Mouse (Mus musculus): ENCODE measurements around the gene Olfr1154. TPM values are rescaled to one million over a fixed set of nuclear protein-coding genes. Genes with fewer than 3 reads are reported as not detected.

The Olfr1154 gene
- not detected for polyA plus RNA-seq (2012; fragmentation: generic; extraction: Trizol)
- long read RNA-seq, experiment 1: 0 reads
- long read RNA-seq, experiment 2: 0 reads

DNA sequence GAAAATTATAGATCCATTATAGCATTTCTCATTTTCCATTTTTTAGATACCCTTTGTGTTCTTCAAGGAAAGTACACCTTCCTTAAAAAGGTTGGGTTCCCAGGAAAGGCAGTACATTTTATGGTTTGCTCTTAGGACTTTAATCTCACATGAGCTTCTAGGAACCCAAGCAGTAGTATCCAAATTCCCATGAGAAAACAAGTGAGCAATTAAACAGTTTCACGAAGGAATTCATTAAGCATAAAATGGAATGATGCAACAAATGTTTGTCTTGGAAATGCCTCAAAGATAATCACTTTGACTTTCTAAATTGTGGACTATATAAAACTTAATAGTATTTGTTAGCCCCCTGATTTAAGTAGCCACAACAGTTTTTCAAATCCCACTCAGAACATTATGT is at the start of gene Olfr1154:
Olfr1154 (minus strand) TSS at position 101 of the 400 bp plus-strand sequence.
- H3K36me3 ChIP-seq (ENCODE audit: control insufficient read depth, insufficient read depth): no peaks in the 10 kb centered on the region
- no peak for TF ChIP-seq MAX (IDR thresholded peaks at IDR 0.05)
- TF ChIP-seq USF1 (IDR thresholded peaks at IDR 0.05; ENCODE audit: low read depth): no peak
- TF ChIP-seq CTCF (IDR thresholded peaks at IDR 0.05; ENCODE audit: control insufficient read depth, insufficient read depth, insufficient read length): no peak
- TF ChIP-seq MYOD1 (IDR thresholded peaks at IDR 0.05; ENCODE audit: control insufficient read depth, insufficient read length, low read depth): no peak
- TF ChIP-seq CEBPB (IDR thresholded peaks at IDR 0.05; ENCODE audit: low read depth): no peak
- TF ChIP-seq FOSL1 (IDR thresholded peaks at IDR 0.05; ENCODE audit: insufficient read depth, low read length, poor library complexity, severe bottlenecking): no peak
- TF ChIP-seq MYOG (IDR thresholded peaks at IDR 0.05; ENCODE audit: control insufficient read depth, extremely low read depth, insufficient read length): no peak
- no peak within 1 kb of the TSS for H3ac ChIP-seq (ENCODE audit: control insufficient read depth, insufficient read length, low read depth)
- no peaks in the 10 kb centered on the region for H3K79me2 ChIP-seq (ENCODE audit: control insufficient read depth, insufficient read depth)
- no peak within 1 kb of the TSS for H3K4me3 ChIP-seq (ENCODE audit: insufficient read depth, poor library complexity, severe bottlenecking)
- no peaks in the 10 kb centered on the region for H3K79me3 ChIP-seq (ENCODE audit: low read depth)
- H3K27me3 ChIP-seq (ENCODE audit: control insufficient read depth, insufficient read depth, insufficient read length): no peaks in the 10 kb centered on the region

DNA sequence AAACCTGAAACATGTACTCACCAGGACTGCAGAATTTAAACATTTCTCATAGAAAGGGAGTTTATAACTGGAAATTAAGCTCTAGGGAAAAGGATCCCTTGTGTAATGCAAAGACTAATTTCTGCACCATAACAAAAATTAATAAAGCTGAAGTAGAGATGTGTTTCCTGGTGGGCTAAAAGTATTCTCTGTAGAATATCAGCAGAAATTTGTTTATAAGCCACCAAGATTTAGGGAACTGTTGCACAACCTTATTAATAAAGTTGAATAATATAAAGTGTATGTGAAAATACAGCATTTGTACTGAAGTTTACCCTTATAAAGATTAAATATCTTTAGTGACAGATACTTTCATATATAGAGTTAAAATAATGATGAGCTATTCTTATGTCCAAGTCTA is 48.0 kb upstream of the Olfr1154 start, which contains the start of gene Olfr1156:
Olfr1156 (minus strand) TSS at position 101 of the 400 bp plus-strand sequence.
- Histone ChIP-seq H3ac (ENCODE audit: control insufficient read depth, insufficient read length, low read depth) (no peak within 1 kb of the TSS), H3K79me3 (ENCODE audit: low read depth) (no peaks in the 10 kb centered on the region), H3K27me3 (ENCODE audit: control insufficient read depth, insufficient read depth, insufficient read length) (no peaks in the 10 kb centered on the region), H3K36me3 (ENCODE audit: control insufficient read depth, insufficient read depth) (no peaks in the 10 kb centered on the region), H3K4me3 (ENCODE audit: insufficient read depth, poor library complexity, severe bottlenecking) (no peak within 1 kb of the TSS), H3K79me2 (ENCODE audit: control insufficient read depth, insufficient read depth) (no peaks in the 10 kb centered on the region)
- no peak for TF ChIP-seq MYOG (IDR thresholded peaks at IDR 0.05; ENCODE audit: control insufficient read depth, extremely low read depth, insufficient read length)
- no peak for TF ChIP-seq CTCF (IDR thresholded peaks at IDR 0.05; ENCODE audit: control insufficient read depth, insufficient read depth, insufficient read length)
- no peak for TF ChIP-seq MAX (IDR thresholded peaks at IDR 0.05)
- TF ChIP-seq USF1 (IDR thresholded peaks at IDR 0.05; ENCODE audit: low read depth): no peak
- TF ChIP-seq FOSL1 (IDR thresholded peaks at IDR 0.05; ENCODE audit: insufficient read depth, low read length, poor library complexity, severe bottlenecking): no peak
- TF ChIP-seq MYOD1 (IDR thresholded peaks at IDR 0.05; ENCODE audit: control insufficient read depth, insufficient read length, low read depth): no peak
- no peak for TF ChIP-seq CEBPB (IDR thresholded peaks at IDR 0.05; ENCODE audit: low read depth)

DNA sequence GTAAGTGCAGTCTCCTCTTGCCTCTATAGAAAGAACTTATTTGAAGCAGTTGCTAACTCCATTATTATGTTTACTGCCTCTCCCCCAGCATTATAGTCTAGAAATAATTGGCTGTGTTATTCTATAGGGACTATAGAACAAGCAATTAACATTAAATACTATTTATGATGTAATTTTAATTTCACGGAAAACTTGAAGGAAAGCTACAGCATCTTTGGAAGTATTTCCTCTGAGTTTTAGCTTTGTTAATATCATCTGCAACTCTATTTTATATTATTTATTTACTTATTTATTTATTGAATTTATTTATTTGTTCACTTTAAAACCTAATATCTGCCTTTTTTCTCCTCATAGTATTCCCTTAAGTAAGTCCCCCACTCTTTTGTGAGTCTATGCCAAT is 40.1 kb upstream of the Olfr1154 start, which contains the start of gene Olfr1155:
Olfr1155 (minus strand) TSS at position 101 of the 400 bp plus-strand sequence.
- Histone ChIP-seq H3K36me3 (ENCODE audit: control insufficient read depth, insufficient read depth) (no peaks in the 10 kb centered on the region), H3K79me3 (ENCODE audit: low read depth) (no peaks in the 10 kb centered on the region), H3K79me2 (ENCODE audit: control insufficient read depth, insufficient read depth) (no peaks in the 10 kb centered on the region), H3K27me3 (ENCODE audit: control insufficient read depth, insufficient read depth, insufficient read length) (no peaks in the 10 kb centered on the region), H3ac (ENCODE audit: control insufficient read depth, insufficient read length, low read depth) (no peak within 1 kb of the TSS), H3K4me3 (ENCODE audit: insufficient read depth, poor library complexity, severe bottlenecking) (no peak within 1 kb of the TSS)
- no peak for TF ChIP-seq CEBPB (IDR thresholded peaks at IDR 0.05; ENCODE audit: low read depth)
- no peak for TF ChIP-seq MYOD1 (IDR thresholded peaks at IDR 0.05; ENCODE audit: control insufficient read depth, insufficient read length, low read depth)
- TF ChIP-seq CTCF (IDR thresholded peaks at IDR 0.05; ENCODE audit: control insufficient read depth, insufficient read depth, insufficient read length): no peak
- no peak for TF ChIP-seq USF1 (IDR thresholded peaks at IDR 0.05; ENCODE audit: low read depth)
- TF ChIP-seq MAX (IDR thresholded peaks at IDR 0.05): no peak
- TF ChIP-seq MYOG (IDR thresholded peaks at IDR 0.05; ENCODE audit: control insufficient read depth, extremely low read depth, insufficient read length): no peak
- TF ChIP-seq FOSL1 (IDR thresholded peaks at IDR 0.05; ENCODE audit: insufficient read depth, low read length, poor library complexity, severe bottlenecking): no peak

DNA sequence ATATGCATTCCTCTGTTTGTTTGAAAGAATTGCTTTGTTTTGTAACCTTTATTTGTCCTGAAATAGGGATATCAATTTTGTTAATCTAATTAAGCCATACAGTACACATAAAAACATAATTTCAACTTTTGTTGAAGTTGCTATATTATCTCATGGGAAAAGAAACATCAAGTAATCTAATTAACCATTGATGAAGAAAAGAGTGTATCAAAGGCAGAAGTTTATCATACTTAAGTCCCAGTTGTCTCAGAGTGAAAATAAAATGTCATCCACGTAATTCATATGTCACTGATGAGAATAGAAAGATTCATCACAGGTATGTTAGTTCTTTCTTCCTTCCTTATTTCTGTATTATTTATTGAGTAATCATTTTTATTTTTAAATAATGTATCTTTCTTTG is 10.3 kb downstream of the Olfr1154 start, which contains the start of gene Olfr1153:
Olfr1153 (plus strand) TSS at position 301 of the 400 bp plus-strand sequence.
- Histone ChIP-seq H3K79me2 (ENCODE audit: control insufficient read depth, insufficient read depth) (no peaks in the 10 kb centered on the region), H3K79me3 (ENCODE audit: low read depth) (no peaks in the 10 kb centered on the region), H3K27me3 (ENCODE audit: control insufficient read depth, insufficient read depth, insufficient read length) (no peaks in the 10 kb centered on the region), H3K36me3 (ENCODE audit: control insufficient read depth, insufficient read depth) (no peaks in the 10 kb centered on the region), H3K4me3 (ENCODE audit: insufficient read depth, poor library complexity, severe bottlenecking) (no peak within 1 kb of the TSS), H3ac (ENCODE audit: control insufficient read depth, insufficient read length, low read depth) (no peak within 1 kb of the TSS)
- TF ChIP-seq CEBPB (IDR thresholded peaks at IDR 0.05; ENCODE audit: low read depth) (no peak), MYOD1 (IDR thresholded peaks at IDR 0.05; ENCODE audit: control insufficient read depth, insufficient read length, low read depth) (no peak), CTCF (IDR thresholded peaks at IDR 0.05; ENCODE audit: control insufficient read depth, insufficient read depth, insufficient read length) (no peak), MYOG (IDR thresholded peaks at IDR 0.05; ENCODE audit: control insufficient read depth, extremely low read depth, insufficient read length) (no peak), USF1 (IDR thresholded peaks at IDR 0.05; ENCODE audit: low read depth) (no peak), MAX (IDR thresholded peaks at IDR 0.05) (no peak), FOSL1 (IDR thresholded peaks at IDR 0.05; ENCODE audit: insufficient read depth, low read length, poor library complexity, severe bottlenecking) (no peak)

DNA sequence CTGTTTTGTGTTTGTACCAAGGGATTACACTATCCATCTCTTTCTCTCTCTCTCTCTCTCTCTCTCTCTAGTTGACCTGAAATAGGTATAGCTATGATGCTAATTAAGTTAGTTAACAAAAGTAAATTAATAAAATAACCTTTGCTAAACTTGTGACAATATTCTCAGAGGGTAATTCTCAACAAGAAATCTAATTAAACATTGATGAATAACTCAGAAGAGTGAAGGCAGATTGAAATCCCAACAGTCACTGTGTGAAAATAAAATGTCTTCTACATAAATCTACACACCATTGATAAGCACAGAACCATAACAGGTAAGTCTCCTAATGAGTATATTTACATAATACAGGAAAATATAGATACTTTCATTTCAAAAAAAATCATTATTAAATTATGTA is 38.8 kb downstream of the Olfr1154 start, which contains the start of gene Olfr1152:
Olfr1152 (plus strand) TSS at position 301 of the 400 bp plus-strand sequence.
- H3K79me2 ChIP-seq (ENCODE audit: control insufficient read depth, insufficient read depth): no peaks in the 10 kb centered on the region
- H3K4me3 ChIP-seq (ENCODE audit: insufficient read depth, poor library complexity, severe bottlenecking): no peak within 1 kb of the TSS
- no peaks in the 10 kb centered on the region for H3K36me3 ChIP-seq (ENCODE audit: control insufficient read depth, insufficient read depth)
- TF ChIP-seq MYOG (IDR thresholded peaks at IDR 0.05; ENCODE audit: control insufficient read depth, extremely low read depth, insufficient read length) (no peak), CTCF (IDR thresholded peaks at IDR 0.05; ENCODE audit: control insufficient read depth, insufficient read depth, insufficient read length) (no peak), CEBPB (IDR thresholded peaks at IDR 0.05; ENCODE audit: low read depth) (no peak), FOSL1 (IDR thresholded peaks at IDR 0.05; ENCODE audit: insufficient read depth, low read length, poor library complexity, severe bottlenecking) (no peak), USF1 (IDR thresholded peaks at IDR 0.05; ENCODE audit: low read depth) (no peak), MAX (IDR thresholded peaks at IDR 0.05) (no peak), MYOD1 (IDR thresholded peaks at IDR 0.05; ENCODE audit: control insufficient read depth, insufficient read length, low read depth) (no peak)
- H3K27me3 ChIP-seq (ENCODE audit: control insufficient read depth, insufficient read depth, insufficient read length): no peaks in the 10 kb centered on the region
- no peaks in the 10 kb centered on the region for H3K79me3 ChIP-seq (ENCODE audit: low read depth)
- no peak within 1 kb of the TSS for H3ac ChIP-seq (ENCODE audit: control insufficient read depth, insufficient read length, low read depth)

Measured in C2C12 (cell line).